10 mouse cellular contexts compared by ENCODE assay signal in genomic region chr17:26611328-26611727, GRCm38 (mm10). TPM values are rescaled to one million over a fixed set of nuclear protein-coding genes. Genes with fewer than 3 reads are reported as not detected.
DNase-seq lines count a peak whose midpoint lies in the region; ATAC-seq and TF ChIP-seq lines count a peak whose summit lies in the region.
"Had no signal": no experiment of that assay in that cellular context is flagged by ENCODE, and none has a peak within 500 bp of the region (broad histone marks: within the 10 kb centered on the region; RNA-seq: fewer than 3 reads in every experiment).

No protein-coding gene starts in this region.

- peaks cover 51% of the 10 kb centered on the region for H3K4me1 ChIP-seq in cerebellum, adult 2 months (ENCODE audit: control insufficient read depth, insufficient read depth, low read length)
- H3K4me1 ChIP-seq in liver, postnatal 0 days (ENCODE audit: insufficient read depth), result peaks cover 12% of the 10 kb centered on the region; the same call in 1 of the 2 replicates
- H3K4me1 ChIP-seq in heart, embryonic 12.5 days (replicated peaks), result peaks cover 54% of the 10 kb centered on the region

- no peaks in the 10 kb centered on the region for H3K27me3 ChIP-seq in cerebellum, adult 2 months (ENCODE audit: control insufficient read depth, insufficient read depth, low read length)
- H3K27me3 ChIP-seq in liver, postnatal 0 days (ENCODE audit: insufficient read depth, low read length), result no peaks in the 10 kb centered on the region
- no peaks in the 10 kb centered on the region for H3K27me3 ChIP-seq in heart, embryonic 12.5 days (replicated peaks)
- H3K27me3 ChIP-seq: neural tube, embryonic 15.5 days; Patski had no signal

- no peak for DNase-seq in cerebellum, adult 2 months
- DNase-seq in cerebellum, adult 9-11 months, result no peak
- no peak for DNase-seq in liver, postnatal 0 days
- DNase-seq in liver, result no peak
- peak; percentile 60 to 82 for DNase-seq in lung, postnatal 4 days
- DNase-seq in thymus, adult 18-20 months, result no peak

- TF ChIP-seq POLR2A in cerebellum, adult 2 months (IDR thresholded peaks at IDR 0.05; ENCODE audit: borderline replicate concordance, insufficient read depth, low read length), result no peak

- WGBS in cerebellum, adult 2 months, result 43% methylated on average over 7 of the region's 7 CpGs
- WGBS in liver, postnatal 0 days (ENCODE audit: insufficient replicate concordance), result 77% methylated on average over 7 of the region's 7 CpGs
- WGBS in heart, embryonic 12.5 days, result 43% methylated on average over 7 of the region's 7 CpGs

- no peak for ATAC-seq in liver, postnatal 0 days
- ATAC-seq in heart, embryonic 12.5 days (ENCODE audit: insufficient number of reproducible peaks, low FRiP score), result no peak
- no peak for ATAC-seq in erythroblast, adult 5-6 weeks (replicated peaks; ENCODE audit: low FRiP score, poor library complexity, severe bottlenecking)
- ATAC-seq: Patski had no signal

- 0 out of 2 replicates have a peak overlapping the region, but pooled peaks have one; percentile 49 for H3K27ac ChIP-seq in cerebellum, adult 2 months (ENCODE audit: insufficient read depth, low read length)
- peak overlapping the region; percentile 51; the same call in 1 of the 2 replicates for H3K27ac ChIP-seq in liver, postnatal 0 days (ENCODE audit: low read depth)
- peak overlapping the region; percentile 90 for H3K27ac ChIP-seq in heart, embryonic 12.5 days (ENCODE audit: poor library complexity, severe bottlenecking)
- H3K27ac ChIP-seq: neural tube, embryonic 15.5 days had no signal

- H3K36me3 ChIP-seq in liver, postnatal 0 days (replicated peaks; ENCODE audit: insufficient read depth, low read length), result peaks cover 13% of the 10 kb centered on the region; the same call in 1 of the 2 replicates
- peaks cover 50% of the 10 kb centered on the region for H3K36me3 ChIP-seq in heart, embryonic 12.5 days

- TF ChIP-seq CTCF in cerebellum, adult 2 months (IDR thresholded peaks at IDR 0.05; ENCODE audit: borderline replicate concordance, insufficient read depth, low read depth, low read length), result no peak
- TF ChIP-seq CTCF in liver, postnatal 0 days (IDR thresholded peaks at IDR 0.05; ENCODE audit: low read depth), result no peak

- no peak overlapping the region for H3K4me3 ChIP-seq in cerebellum, adult 2 months (replicated peaks; ENCODE audit: insufficient read depth, low read depth, low read length)
- no peak overlapping the region for H3K4me3 ChIP-seq in liver, postnatal 0 days (ENCODE audit: low read depth, low read length)
- no peak overlapping the region for H3K4me3 ChIP-seq in heart, embryonic 12.5 days
- H3K4me3 ChIP-seq: neural tube, embryonic 15.5 days had no signal

- no peak for TF ChIP-seq EP300 in liver, postnatal 0 days (IDR thresholded peaks at IDR 0.05; ENCODE audit: low read depth)

- no peak overlapping the region for H3K4me2 ChIP-seq in liver, postnatal 0 days (ENCODE audit: low read depth, low read length)
- no peak overlapping the region for H3K4me2 ChIP-seq in heart, embryonic 12.5 days
- H3K4me2 ChIP-seq: neural tube, embryonic 15.5 days had no signal

- no peaks in the 10 kb centered on the region for H3K9me3 ChIP-seq in liver, postnatal 0 days (ENCODE audit: low read length)
- no peaks in the 10 kb centered on the region for H3K9me3 ChIP-seq in heart, embryonic 12.5 days (replicated peaks)
- H3K9me3 ChIP-seq: neural tube, embryonic 15.5 days had no signal

- no peak overlapping the region for H3K9ac ChIP-seq in liver, postnatal 0 days (replicated peaks)
- peak overlapping the region; percentile 32; the same call in 1 of the 2 replicates for H3K9ac ChIP-seq in heart, embryonic 12.5 days
- H3K9ac ChIP-seq: neural tube, embryonic 15.5 days had no signal

RNA-seq across cellular contexts. Expression of gene Dusp1, which starts 49.4 kb away (rescaled TPM):
- 62.5 and 67.1 TPM in 2 replicates for polyA plus RNA-seq in cerebellum, adult 2 months (2012; rRNA removed)
- polyA plus RNA-seq in liver, postnatal 0 days (2015; fragmentation: Nextera tagmentation; extraction: Ambion mirVana), result 13.4 and 14.2 TPM in 2 replicates
- polyA plus RNA-seq in heart, embryonic 12.5 days (2016; fragmentation: Nextera tagmentation; extraction: Ambion mirVana), result 36.2 and 38.7 TPM in 2 replicates
- total RNA-seq in erythroblast, adult 5-6 weeks (2015; ENCODE audit: low replicate concordance), result 54.8 and 66.0 TPM in 2 replicates
- total RNA-seq in erythroblast, adult 5-6 weeks (2017; ENCODE audit: low replicate concordance), result 9.5 and 13.1 TPM in 2 replicates

RNA-seq across cellular contexts. Expression of gene Ergic1, which starts 50.0 kb away (rescaled TPM):
- polyA plus RNA-seq in cerebellum, adult 2 months (2012; rRNA removed), result 137 and 148 TPM in 2 replicates
- 34.4 and 35.0 TPM in 2 replicates for polyA plus RNA-seq in liver, postnatal 0 days (2015; fragmentation: Nextera tagmentation; extraction: Ambion mirVana)
- 115 and 121 TPM in 2 replicates for polyA plus RNA-seq in heart, embryonic 12.5 days (2016; fragmentation: Nextera tagmentation; extraction: Ambion mirVana)
- total RNA-seq in erythroblast, adult 5-6 weeks (2015; ENCODE audit: low replicate concordance), result 23.4 and 26.1 TPM in 2 replicates
- 2.1 and 10.3 TPM in 2 replicates for total RNA-seq in erythroblast, adult 5-6 weeks (2017; ENCODE audit: low replicate concordance)

RNA-seq across cellular contexts. Expression of gene Atp6v0e, which starts 51.7 kb away (rescaled TPM):
- 99.8 and 105 TPM in 2 replicates for polyA plus RNA-seq in cerebellum, adult 2 months (2012; rRNA removed)
- polyA plus RNA-seq in liver, postnatal 0 days (2015; fragmentation: Nextera tagmentation; extraction: Ambion mirVana), result 122 and 126 TPM in 2 replicates
- polyA plus RNA-seq in heart, embryonic 12.5 days (2016; fragmentation: Nextera tagmentation; extraction: Ambion mirVana), result 176 and 193 TPM in 2 replicates
- total RNA-seq in erythroblast, adult 5-6 weeks (2015; ENCODE audit: low replicate concordance), result 119 and 130 TPM in 2 replicates
- total RNA-seq in erythroblast, adult 5-6 weeks (2017; ENCODE audit: low replicate concordance), result 100 and 176 TPM in 2 replicates

Comparison
In these comparisons a context has a peak if more than half of its experiments do, and no peak if none do; other contexts are left out.
1. DNase-seq: peak in lung, postnatal 4 days (2 of 2); none in cerebellum, adult 2 months (0 of 2), cerebellum, adult 9-11 months (single experiment), liver, postnatal 0 days (single experiment), liver (single experiment) and thymus, adult 18-20 months (0 of 2).
2. Peak in every context shown above with its lines, with median percentiles within 50 percentile points of each other: H3K27ac ChIP-seq.